Mouse (Mus musculus) Muller cell, postnatal 12 days (primary cell): ENCODE data around the gene Fgfr2.
"Not testable (repeated sequence)": the region's sequence is repeated elsewhere in the genome, so short reads cannot be mapped to it uniquely, and the experiment has no call there.

Source experiments
- DNase-seq: peaks from one replicate; pipeline ENCODE4 v3.0.0-alpha.2; 2015; ENCODE audit errors: inconsistent ontology term

The Fgfr2 gene

DNA sequence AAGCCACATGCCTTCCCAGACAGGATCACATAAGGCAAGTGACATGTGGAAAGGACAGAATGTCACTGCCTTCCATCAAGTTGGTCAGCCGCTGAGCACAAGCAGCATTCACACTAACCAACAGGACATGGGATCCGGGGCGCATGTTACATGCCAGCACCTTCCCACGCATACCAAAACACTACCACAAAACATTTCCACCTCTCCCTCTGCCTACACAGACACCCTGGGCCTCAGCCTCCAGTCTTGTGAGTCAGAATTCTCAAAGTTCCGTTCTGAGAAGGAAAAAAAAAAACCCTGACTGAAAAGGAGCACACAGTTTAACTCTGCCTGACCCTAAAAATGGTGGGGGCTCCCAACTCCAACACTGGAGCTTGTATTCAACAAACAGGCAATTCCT lies 2955.9 kb downstream of the Fgfr2 start:
- DNase-seq: peak; percentile 24

DNA sequence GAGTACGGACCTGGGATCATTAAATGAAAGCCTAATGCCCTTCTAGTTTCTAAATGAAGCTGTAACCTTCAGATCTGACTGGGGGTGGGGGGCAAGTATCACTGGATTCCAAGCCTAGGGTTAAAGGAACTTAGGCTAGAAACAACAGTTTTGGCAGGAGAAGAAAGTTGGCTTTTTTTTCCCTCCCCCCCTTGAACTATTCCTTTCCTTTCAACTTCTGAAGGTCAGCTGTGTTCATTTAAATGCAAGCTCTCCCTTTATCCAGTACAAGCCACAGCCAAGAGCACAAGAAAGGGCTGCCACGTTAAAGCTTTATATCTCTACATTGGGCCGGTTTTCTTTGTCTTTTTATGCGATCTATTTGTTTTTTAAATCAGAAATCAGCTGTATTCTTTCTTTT lies 2957.0 kb downstream of the Fgfr2 start:
- DNase-seq: no peak

DNA sequence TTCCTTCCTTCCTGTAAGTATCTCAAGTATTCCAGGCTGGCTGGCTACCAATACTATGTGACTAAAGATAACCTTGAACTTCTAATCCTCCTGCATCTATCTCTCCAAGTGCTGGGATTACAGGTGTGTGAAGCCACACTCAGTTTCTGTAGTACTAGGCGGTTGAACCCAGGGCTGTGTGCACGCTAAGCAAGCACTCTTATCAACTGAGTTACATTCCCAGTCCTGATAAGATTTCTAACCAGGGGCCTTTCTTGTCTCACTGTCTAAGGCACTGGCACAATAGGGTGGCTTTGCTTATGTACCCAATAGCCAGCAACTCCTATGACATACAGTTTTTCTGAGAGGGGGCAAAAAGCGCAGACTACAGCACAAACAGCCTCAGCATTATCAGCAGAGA lies 2957.7 kb downstream of the Fgfr2 start:
- no peak for DNase-seq

DNA sequence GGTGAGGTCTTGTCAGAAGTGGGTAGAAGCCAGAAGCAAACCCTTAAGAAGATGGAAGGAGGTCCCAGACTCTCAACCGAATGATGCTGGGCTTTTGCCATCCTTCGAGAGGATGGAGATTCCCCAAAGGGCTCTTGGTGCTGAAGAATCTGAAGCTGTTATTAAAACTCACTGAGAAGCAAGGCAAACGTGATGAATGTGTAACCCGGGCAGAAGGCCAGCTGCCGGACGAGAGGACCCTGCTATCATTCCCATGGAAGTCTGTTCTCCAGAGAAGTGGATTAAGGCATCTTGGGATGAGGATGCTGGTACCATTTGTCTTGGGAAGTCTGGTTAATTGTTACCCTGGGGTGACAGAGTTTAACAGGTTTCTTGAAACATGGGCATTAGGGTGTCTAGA lies 2960.4 kb downstream of the Fgfr2 start:
- no peak for DNase-seq

DNA sequence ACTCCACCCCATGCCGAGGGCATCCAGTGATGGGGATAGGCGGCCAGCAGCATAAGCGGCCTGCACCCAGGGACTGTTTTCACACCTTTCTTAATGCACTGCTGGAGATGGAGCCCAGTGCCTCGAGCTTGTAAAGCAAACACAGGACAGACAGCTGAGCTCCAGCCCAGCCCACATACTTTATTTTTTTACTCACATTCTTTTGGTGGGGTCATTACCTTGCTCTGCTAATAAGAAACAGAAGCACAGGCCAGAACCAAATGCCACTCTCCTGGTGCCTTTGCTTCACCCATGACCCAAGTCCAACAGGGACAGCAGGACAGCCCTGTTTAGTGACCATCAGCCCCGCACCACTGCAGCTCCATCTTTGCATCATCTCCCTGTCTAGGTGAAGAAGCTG lies 2961.6 kb downstream of the Fgfr2 start:
- no peak for DNase-seq

DNA sequence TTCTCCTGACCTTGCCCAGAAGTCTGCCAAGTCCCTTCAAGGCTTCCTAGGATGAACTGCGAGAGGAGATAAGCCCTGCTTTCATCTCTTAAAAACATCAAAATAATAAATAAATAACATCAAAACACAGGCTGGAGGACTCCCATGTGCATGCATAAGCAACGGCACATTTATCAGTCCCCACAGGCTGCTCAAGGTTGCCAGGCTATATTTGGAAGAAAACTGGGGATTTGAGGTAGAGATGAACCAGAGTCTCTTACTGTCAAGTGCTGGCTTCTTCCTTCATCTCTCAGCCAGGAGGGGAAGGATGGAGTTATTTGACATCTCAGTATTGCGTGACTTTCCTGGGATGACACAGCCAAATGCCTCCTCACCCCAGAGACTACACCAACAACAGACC lies 2964.3 kb downstream of the Fgfr2 start:
- no peak for DNase-seq

DNA sequence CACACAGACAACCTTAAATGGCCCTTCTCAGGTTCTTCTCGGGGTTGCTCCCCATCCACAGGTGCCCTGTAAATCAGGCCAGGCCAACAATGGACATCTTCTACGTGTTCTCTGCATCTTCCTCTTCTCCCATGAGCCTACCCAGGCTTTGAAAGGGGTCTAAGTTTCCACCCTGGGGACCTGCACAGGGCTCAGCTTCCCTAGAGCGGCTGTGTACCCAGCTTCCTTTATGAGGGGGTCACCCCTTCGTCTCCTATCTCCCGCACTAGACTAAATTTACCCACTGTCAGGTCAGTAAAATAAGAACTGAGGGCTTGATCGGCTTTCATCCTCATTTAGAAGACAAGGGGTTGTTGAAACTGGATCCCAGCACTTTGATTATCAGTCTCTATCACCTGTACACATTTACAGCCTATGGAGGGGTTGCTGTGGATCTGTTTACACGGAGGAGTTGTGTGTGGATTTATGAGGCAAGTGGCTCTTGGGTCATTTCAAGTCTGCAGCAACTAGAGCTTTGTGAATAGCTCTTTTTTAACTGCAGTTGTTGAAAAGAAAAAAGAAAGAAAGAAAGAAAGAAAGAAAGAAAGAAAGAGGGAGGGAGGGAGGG lies 2969.7 kb downstream of the Fgfr2 start:
- DNase-seq: no peak

DNA sequence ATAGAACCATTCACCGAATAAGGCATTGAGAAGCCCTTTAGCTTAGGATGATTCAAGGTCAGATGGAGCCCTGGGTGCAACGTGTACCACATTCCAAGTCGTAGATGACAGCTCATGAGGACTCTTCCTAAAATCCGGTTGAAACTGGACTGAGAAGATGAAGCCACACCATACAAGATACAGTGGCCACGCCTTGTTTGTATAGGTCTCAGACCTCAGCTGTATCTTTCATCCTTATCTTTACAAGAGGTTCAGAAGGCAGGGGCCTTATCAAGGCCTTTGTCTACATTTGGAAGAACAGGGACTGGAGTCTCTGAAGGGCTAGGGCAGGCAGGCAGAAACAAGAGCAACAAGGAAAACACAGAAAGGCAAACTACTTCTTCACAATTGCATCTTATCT lies 2974.2 kb downstream of the Fgfr2 start:
- DNase-seq: no peak

DNA sequence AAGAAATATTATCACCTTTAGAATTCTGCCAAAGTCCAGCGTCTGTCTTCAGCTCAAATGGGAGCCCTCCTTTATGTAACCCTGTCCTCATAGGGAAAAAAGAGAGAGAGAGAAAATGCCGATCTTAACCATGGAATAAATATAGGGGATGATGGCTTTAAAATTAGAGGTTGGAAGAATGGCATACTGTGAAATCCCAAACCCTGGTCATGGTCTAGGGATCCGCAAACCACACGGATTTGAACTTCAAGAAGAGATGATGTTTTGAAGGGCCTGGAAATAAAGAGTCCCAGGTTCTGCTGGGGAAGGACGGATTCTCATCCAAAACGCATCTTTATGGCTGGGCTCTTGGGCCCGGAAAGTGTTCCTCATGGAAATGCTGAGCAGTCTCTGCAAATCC lies 2975.9 kb downstream of the Fgfr2 start:
- no peak for DNase-seq

DNA sequence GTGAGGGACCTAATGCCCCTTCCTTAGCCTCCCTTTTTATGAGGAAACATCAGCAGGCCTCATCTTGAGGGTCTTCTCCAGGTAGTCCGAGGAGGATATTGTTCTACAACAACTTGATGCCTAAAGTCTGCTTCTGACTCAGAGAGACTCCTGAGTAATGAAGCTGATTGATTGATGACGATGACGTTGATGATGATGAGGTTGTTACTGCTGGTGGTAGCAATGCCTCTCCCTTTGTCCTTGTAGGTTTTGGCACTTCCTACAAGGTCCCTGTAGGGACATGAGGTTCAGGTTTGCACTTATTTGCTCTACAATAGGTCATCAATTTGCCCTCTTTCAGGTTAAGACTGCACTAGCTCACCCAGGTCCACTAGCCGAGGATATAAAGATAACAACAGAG lies 2977.9 kb downstream of the Fgfr2 start:
- DNase-seq: no peak

DNA sequence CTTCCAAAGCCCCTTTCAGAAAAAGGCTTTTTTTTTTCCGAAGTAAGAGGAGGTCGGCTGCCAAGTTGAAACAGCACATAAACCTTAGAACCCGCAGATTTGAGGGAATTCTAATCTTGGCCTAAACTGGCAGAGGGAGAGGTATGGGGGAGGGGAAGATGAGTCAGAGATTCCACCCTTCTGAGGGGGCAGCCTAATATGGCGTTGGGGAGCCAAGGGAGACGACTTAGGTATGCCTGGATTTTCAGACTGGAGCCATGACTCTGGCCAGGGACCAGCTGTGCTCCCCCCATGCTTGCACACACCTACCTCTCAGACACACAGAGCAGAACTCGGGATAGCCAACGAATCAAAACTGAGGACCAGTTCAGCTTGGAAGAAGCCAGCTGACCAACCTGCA lies 2979.8 kb downstream of the Fgfr2 start:
- peak; percentile 56 for DNase-seq

DNA sequence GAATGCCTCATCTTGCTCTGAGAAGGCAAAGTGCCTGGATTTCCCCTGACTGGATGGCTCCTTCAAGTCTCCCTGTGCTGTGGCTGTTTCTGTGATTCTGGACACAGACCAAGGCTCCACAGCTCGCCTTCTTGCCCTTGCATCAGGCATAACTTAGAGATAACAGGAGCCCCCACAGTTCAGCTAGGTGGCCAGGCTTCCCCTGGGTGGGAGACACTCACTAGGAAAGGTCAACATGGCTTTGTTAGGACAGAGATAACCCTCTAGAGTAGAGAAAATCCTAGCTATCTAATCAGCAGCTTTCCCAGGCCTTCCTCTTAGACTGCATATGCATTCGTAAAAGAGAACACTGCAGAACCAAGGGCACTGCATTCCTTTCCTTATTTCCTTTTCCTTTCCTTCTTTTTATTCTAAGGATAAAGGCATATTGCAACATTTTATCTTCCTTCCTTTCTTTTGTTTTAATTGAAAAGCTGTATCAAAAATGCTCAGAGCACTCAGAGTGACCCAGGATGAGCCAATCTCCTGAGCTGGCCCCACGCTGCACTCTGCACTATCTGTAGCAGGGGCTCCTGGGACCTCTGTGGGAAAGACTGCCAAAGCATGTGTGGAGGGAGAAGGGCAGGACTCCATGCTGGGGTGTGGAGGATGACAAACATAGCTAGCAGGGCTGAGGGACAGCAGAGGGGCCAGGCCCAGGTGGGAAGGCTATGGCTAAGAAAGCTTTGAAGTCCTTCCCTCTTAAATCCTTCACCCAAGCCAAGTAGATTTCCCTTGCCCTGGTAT lies 2981.9 kb downstream of the Fgfr2 start:
- no peak for DNase-seq

DNA sequence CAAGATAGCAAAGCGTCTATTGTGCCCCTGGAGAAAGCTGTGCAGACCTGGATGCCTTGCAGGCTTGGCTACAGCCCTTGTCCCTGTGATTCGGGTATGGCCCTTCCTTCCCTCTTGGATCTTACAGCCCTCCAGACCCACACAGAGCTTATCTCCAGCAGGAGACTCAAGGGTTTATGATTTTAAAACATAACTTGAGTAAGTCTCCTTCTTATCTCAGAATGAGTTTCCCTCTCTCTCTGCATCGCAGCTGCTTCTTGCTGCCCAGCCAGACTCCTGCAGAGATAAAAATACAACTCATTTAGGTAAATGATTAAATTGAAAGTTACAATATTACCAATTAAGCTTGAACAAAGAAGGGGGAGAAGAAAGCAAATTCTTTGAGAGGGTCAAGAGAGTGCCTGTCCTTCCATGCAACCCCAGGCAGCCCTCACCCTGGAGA lies 2988.2 kb downstream of the Fgfr2 start:
- DNase-seq: no peak

DNA sequence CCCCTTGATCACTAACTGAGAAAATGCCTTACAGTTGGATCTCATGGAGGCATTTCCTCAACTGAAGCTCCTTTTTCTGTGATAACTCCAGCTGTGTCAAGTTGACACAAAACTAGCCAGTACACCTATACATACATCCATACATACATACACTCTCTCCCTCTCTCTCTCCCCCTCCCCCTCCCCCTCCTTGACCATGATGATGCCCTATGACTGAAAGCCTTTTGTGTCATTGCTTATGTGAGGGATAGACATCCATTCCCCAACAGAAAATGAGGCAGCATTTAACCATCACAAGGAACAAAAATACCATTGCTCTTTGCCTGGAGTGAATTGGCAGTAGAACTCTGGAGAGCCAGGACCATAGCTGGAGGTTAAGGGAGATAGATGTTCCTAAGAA lies 2988.7 kb downstream of the Fgfr2 start:
- DNase-seq: not testable (repeated sequence)

DNA sequence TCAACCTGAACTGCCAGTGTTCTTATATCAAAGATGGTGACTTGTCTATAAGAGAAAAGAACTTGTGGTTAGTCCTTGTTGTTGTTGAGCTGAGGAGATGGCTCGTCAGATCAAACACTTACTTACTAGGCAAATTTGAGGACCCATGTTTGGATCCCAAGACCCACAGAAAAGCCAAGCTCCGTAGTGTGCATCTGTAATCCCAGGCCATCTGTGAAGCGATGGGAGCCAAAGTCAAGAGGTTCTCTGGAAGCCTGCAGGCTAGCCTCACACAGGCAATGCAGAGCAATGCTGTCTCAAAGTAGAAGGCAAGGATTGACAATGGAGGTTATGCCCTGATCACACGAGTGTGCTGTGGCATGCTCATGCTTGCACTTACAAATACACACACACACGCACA lies 2992.9 kb downstream of the Fgfr2 start:
- no peak for DNase-seq

DNA sequence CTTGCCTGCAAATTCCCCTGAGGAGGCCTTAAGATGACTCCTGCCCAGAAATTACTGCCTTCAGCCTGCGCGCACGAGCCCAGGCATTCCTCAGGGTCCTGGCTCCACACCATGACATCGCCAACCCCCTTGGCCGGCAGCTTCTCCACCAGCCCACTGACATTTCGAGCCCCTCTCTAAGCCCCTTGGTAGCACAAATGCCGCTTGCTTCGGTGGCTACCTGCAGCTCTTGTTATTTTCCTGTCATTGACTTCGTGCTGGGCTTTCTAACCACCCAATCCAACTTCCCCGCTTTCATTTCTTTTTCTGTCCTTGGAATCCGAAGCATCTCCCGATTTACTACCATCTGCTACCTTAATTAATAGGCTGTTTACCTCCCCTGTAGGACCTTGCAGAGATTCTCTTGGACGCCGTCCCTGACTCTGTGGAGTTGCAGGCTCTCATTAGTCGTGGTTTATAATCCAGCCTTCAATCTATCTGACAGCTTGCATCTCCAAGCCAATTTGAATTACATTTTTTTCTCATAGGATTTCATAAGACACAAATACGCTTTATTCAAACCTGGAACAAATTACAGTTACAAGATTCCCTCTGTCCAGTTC lies 2993.7 kb downstream of the Fgfr2 start:
- peak; percentile 63 for DNase-seq

DNA sequence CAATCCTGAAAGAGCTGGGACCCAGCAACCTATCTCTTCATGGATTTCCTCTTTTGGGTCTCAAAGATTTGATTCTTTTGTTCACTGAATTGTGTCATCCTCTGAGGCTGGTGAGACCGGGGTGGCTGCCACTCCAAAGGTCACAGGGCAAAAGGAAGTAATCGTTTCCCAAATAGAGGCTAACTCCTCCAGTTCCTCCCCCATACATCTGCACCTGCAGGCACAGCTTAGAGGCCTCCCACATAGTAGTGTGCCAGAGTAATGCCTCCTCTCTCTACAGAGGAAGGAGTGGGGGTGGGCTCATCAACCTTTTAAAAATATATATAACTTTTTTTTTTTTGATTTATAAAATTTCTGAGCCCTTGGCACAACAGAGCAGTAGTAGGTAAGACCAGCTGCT lies 3001.6 kb downstream of the Fgfr2 start:
- DNase-seq: no peak

DNA sequence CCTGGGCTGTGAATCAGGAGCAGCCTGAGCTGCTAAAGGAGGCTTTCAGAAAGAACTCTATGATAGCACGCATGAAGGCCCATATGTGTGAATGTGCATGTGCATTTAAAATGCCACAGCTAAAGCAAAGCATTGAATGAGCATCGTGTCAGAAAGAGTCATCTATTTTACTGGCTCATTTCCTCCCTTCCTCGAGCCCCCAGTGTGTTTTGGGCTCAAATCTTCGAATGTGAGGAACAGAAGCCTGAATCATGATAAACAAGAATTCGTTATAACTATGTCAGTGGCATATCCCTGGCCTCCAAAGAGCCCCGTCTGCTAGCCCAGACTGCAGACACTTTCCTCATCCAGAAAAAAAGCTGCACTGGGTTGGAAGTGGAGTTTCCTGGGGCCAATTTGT lies 3003.7 kb downstream of the Fgfr2 start:
- no peak for DNase-seq

DNA sequence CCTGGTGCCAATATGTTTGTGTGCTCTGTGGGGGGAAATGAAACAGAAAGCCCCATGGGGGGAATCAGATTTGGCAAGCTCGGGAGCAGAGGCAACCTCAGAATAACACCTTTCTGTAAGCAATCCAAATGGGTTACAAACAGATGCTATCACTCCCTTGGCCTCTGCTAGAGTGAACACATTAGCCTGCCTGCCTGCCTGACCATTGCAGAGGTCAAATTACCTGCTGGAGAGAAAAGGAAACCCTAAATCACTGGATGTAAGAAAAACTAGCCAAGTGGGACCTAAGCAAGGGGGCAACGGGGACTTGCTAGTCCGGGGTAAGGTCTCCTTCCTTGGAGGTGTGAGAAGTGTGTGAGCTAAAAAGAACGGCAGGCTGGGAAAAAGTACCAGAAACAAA lies 3004.4 kb downstream of the Fgfr2 start:
- no peak for DNase-seq

DNA sequence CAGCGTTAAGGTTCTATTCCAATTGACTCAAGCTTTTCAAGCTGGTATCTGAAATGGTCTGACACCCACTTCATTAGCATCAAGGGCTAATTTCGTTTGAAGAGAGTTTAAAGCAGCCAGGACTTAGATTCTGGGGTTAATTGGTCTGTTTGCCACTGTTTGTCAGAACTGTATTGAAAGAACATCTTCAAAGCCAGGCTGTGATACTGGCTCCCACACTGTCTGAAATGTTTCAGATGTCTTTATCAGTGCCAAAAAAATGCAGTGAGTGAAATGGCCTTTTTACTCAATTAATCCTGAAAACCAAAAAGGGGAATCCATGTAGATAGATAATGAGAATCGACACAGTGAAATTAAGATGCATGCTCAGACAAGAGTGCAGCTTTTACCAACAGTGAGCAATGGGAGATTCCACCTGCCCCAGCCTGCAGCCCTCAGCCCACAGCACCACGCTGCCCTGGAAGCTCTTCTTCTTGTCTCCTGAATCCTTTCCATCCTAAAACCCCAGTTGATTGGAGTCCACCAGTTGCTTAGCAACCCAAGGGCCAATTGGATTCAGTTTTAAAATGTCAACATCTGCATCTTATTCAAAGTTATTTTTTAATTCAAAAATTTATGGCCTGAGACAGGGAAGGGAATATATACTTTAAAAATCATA lies 3005.6 kb downstream of the Fgfr2 start:
- peak; percentile 79 for DNase-seq

DNA sequence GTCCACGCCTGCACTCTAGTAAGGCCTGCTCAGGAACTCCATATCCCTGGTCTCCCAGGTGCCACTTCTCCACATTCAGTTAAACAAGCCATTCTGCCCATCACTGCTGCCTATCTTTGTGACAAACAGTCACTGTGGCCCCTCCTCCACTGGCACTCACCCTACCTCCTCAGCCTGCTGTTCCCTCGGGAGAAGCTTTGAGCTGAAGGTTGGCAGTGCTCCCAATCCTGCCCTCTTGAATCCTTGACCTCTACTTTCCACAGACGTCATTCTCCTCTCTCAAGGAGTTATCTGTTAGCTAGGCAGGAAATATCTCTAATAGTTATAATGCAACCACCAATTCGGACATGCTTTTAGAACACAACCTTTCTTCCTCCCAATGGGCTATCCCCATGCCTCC lies 3008.7 kb downstream of the Fgfr2 start:
- DNase-seq: no peak
